Mouse (Mus musculus) olfactory bulb, adult 2 months (tissue): Measurements from ENCODE around the gene Sh2d7. TPM values are rescaled to one million over a fixed set of nuclear protein-coding genes. Genes with fewer than 3 reads are reported as not detected.
"Not testable (repeated sequence)": the region's sequence is repeated elsewhere in the genome, so short reads cannot be mapped to it uniquely, and the experiment has no call there.

Source experiments
- H3K27ac ChIP-seq: fragments of 200-500 bp; 2 replicates; pipeline ENCODE4 v1.5.1; 2012; ENCODE audit warnings: low read depth, low read length; ENCODE audit not compliant: insufficient read depth
- H3K4me1 ChIP-seq: fragments of 200-500 bp; 2 replicates; pipeline ENCODE4 v1.6.1; 2012; ENCODE audit warnings: low read length; ENCODE audit not compliant: control insufficient read depth, insufficient read depth
- H3K4me3 ChIP-seq: fragments of 200-500 bp; 2 replicates; pipeline ENCODE4 v1.5.1; 2012; ENCODE audit warnings: mild to moderate bottlenecking, low read depth, low read length, moderate library complexity; ENCODE audit not compliant: insufficient read depth
- CTCF ChIP-seq: fragments of 200-500 bp; IDR thresholded peaks from 2 replicates; pipeline ENCODE4 v1.5.1; 2012; ENCODE audit warnings: low read depth, mild to moderate bottlenecking, low read length, moderate library complexity; ENCODE audit not compliant: insufficient read depth
- POLR2A ChIP-seq: fragments of 200-500 bp; IDR thresholded peaks from 2 replicates; pipeline ENCODE4 v1.6.1; 2012; ENCODE audit warnings: mild to moderate bottlenecking, low read depth, low read length, moderate library complexity; ENCODE audit not compliant: insufficient read depth
- WGBS: fragments of 180-500 bp; shearing (Covaris S2); methylation state at CpG from one replicate; pipeline ENCODE4 v1.1.7; 2018; 5-methylcytosine and 5-hydroxymethylcytosine counted together
- polyA plus RNA-seq: library from polyadenylated mRNA; stranded (reverse); fragments of >200 nt; gene quantifications from 2 replicates; pipeline ENCODE4 v1.2.4, GENCODE M21; 2012; ENCODE audit warnings: low replicate concordance; ENCODE audit not compliant: missing spikeins, insufficient read depth, insufficient read length

Sh2d7 gene
- polyA plus RNA-seq, 1 experiment, result not detected

DNA sequence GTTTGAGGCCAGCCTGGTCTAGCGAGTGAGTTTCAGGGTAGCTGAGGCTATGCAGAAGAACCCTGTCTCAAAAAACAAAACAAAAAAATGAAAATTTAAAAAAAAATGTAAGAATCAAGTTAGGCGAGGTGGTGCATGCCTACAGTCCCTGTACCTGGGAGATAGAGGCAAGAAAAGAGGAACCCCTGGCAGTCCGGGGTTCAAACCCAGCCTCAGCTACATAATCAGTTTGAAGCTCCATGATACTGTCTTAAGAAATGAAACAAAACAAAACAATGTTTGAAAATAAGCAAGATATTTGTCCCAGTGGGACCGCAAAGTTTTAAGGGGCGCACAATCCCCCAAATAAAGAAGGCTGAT lies 47.0 kb downstream of the Sh2d7 start:
- Histone ChIP-seq H3K27ac (no peak overlapping the region), H3K4me1 (peaks cover 4% of the 10 kb centered on the region; the same call in 1 of the 2 replicates), H3K4me3 (peak overlapping the region; percentile 59; the same call in 1 of the 2 replicates)
- TF ChIP-seq CTCF, result no peak
- TF ChIP-seq POLR2A, result no peak
- 36% methylated on average over 5 of the region's 5 CpGs for WGBS

DNA sequence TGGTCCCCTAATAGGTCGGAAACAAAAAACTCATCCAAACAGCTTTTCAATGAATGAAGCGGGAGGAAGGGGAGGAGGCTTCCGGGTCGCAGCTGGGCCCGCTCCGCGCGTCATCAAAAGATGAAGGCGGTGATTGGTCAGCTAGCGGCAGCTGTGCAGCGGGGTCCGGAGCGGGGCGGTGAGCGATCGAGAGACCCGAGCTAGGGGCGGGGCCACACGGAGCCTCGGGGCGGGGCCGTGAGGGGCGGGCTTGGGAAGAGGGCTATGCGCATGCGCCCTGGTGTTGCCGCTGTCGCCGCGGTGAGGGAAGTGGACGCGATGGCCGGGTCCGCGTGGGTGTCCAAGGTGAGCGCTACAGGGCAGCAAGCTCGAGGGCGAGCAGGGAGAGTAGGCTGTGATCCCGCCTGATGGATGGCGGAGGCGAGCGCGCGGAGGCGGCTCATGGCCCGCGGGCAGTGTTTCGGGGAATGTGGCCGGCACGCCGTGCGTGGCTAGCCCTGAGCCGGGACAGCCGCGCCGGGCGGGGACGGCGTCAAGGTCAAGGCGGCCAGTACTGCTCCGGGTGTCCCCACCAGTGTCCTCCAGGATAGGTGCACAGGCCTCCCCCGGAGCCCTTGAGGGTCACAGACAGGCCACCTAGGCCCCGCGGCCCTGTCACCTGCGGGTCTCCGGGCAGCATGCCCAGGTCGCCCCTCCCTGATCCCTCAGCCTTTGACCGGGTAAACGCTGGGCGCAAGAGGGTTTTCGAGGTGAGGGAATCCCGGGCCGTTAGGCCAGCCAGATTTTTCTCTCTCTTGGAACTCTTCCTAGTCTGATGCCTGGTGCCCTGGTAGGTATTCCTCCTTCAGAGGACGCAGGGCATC lies 47.6 kb downstream of the Sh2d7 start, which contains the start of gene Idh3a:
Gene Idh3a, plus strand, starts transcription at position 136 of the 863 bp plus-strand sequence.
- 1% methylated on average over 73 of the region's 73 CpGs for WGBS
- Histone ChIP-seq H3K27ac (peak within 1 kb of the TSS; percentile 11; the same call in 1 of the 2 replicates), H3K4me3 (peak within 1 kb of the TSS; percentile 59), H3K4me1 (peaks cover 4% of the 10 kb centered on the region; the same call in 1 of the 2 replicates)
- TF ChIP-seq POLR2A (peak; percentile 72; the same call in 1 of the 2 replicates), CTCF (no peak)

DNA sequence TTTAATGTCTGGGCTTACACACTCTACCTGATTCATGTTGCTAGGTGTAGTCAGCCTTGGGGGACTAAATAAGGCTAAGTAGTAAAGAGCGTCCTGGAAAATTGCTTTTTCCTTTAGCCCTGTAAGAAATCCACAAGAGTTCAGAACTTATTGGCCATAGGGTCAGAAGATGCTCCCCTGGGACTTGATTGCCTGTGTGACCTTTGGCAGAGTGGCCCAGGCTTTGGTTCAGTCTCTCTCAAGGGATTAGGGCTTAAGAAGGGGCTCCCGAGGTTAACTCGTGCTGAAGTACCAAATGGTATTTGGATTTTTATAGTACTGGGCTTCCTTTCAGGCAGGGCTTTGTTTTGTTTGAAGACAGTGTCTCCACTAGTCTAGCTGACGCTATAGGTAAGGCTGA lies 49.1 kb downstream of the Sh2d7 start:
- Histone ChIP-seq H3K4me1 (peaks cover 4% of the 10 kb centered on the region; the same call in 1 of the 2 replicates), H3K27ac (no peak overlapping the region), H3K4me3 (no peak overlapping the region)
- TF ChIP-seq POLR2A, result no peak
- WGBS, result 62% methylated on average over 4 of the region's 4 CpGs

DNA sequence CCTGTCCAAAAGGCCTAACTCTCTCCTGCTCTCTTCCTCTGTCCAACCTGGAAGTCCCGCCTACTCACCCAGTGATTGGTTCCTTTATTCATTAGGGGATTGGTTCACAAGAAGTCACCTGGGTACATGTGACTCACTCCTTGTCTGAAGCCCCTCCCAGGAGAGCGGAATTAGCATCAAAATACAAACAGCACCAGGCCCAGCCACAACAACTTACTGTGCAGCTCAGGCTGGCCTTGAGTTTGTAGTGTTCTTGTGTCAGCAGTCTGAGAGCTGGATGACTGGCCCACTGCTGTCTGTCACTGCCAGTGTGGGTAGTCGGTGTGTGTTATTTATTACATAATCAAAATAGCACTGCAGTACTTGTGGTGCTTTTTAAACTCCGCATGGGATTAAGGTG lies 54.9 kb downstream of the Sh2d7 start:
- WGBS, result 66% methylated on average over 4 of the region's 4 CpGs
- not testable (repeated sequence) for H3K4me1 ChIP-seq, H3K27ac ChIP-seq, H3K4me3 ChIP-seq

Other genes starting within 250 kb of the Sh2d7 start
- not detected in 2 replicates for gene Dmxl2, start 37.4 kb upstream of the Sh2d7 start, polyA plus RNA-seq
- gene Cib2, start 21.2 kb downstream of the Sh2d7 start, polyA plus RNA-seq, result not detected in 2 replicates
- not detected in 2 replicates for gene Idh3a, start 47.4 kb downstream of the Sh2d7 start, polyA plus RNA-seq
- 141 TPM in 1 of 2 replicates, not detected in the other for gene Acsbg1, start 122.9 kb downstream of the Sh2d7 start, polyA plus RNA-seq
- not detected in 2 replicates for gene Dnaja4, start 159.9 kb downstream of the Sh2d7 start, polyA plus RNA-seq
- not detected in 2 replicates for gene Wdr61, start 195.5 kb downstream of the Sh2d7 start, polyA plus RNA-seq
- not detected in 2 replicates for gene Crabp1, start 225.8 kb downstream of the Sh2d7 start, polyA plus RNA-seq